Mouse (Mus musculus) embryonic facial prominence, embryonic 10.5 days (tissue): ENCODE measurements at regions not wholly inside any gene's neighbourhood (a gene's known extent, or its start where the extent isn't known, plus 50 kb on each side); places are given as distances from the start of the nearest gene placed in this dataset.
A peak's percentile ranks its signal among the peaks of the same experiment; 100 is the strongest.

Experiments
- DNase-seq: peaks from one replicate; pipeline ENCODE4 v3.0.0-alpha.2; 2017; ENCODE audit warnings: low spot score
- H3K27ac ChIP-seq: fragments of 300-500 bp; sonication (generic); replicated peaks from 2 replicates; pipeline ENCODE4 v1.5.1; 2016; ENCODE audit warnings: mild to moderate bottlenecking
- H3K27me3 ChIP-seq: fragments of 300-500 bp; sonication (generic); replicated peaks from 2 replicates; pipeline ENCODE4 v1.6.1; 2016; ENCODE audit warnings: low read depth, mild to moderate bottlenecking; ENCODE audit not compliant: poor library complexity, severe bottlenecking
- H3K36me3 ChIP-seq: fragments of 300-500 bp; sonication (generic); replicated peaks from 2 replicates; pipeline ENCODE4 v1.6.1; 2016; ENCODE audit warnings: mild to moderate bottlenecking, moderate library complexity
- H3K4me1 ChIP-seq: fragments of 300-500 bp; sonication (generic); 2 replicates; pipeline ENCODE4 v1.6.1; 2016
- H3K4me3 ChIP-seq: fragments of 300-500 bp; sonication (generic); 2 replicates; pipeline ENCODE4 v1.5.1; 2016; ENCODE audit warnings: mild to moderate bottlenecking, moderate library complexity
- H3K9me3 ChIP-seq: fragments of 300-500 bp; sonication (generic); 2 replicates; pipeline ENCODE4 v1.6.1; 2016; ENCODE audit warnings: mild to moderate bottlenecking
- WGBS: fragments of 180-500 bp; shearing (Covaris S2); methylation state at CpG from one replicate; pipeline ENCODE4 v1.1.7; 2016; 5-methylcytosine and 5-hydroxymethylcytosine counted together

DNA sequence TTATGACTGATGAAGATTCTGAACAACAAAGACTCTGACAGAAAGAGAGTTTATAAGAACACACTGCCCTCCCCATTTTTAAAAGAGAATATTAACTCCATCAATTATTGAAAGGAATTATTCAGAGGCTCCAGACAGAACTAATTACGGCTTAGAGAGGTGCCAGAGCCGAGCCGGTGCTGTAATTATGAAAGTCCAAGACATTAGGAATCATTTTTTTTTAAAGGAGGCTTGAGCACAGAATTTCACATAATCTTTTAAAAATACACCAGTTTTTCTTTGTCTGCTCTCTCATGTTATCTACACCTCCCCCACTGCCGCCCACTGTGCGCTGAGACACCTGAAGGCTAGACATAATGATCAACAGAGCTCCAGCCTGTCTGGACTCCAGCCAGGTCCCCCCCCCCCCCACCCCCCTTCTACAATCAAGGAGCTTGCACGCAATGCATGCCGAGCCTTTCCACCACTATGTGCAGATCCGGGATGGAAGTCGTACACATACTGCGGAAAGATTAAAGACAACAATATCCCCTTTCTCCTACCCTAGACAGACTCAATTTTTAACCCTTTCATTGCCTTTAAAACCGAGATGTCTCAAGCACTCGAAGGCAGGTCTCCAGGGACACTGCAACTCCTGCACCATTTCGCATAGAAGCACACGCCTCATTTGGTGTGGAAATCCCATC, 275.4 kb downstream of the Ptprc start:
- H3K36me3 ChIP-seq: peaks cover 5% of the 10 kb centered on the region; the same call in 1 of the 2 replicates
- H3K27ac ChIP-seq: peak overlapping the region; percentile 91
- DNase-seq: peak; percentile 92
- H3K27me3 ChIP-seq: no peaks in the 10 kb centered on the region
- 2% methylated on average over 14 of the region's 14 CpGs for WGBS
- H3K4me3 ChIP-seq: peak overlapping the region; percentile 79
- peaks cover 33% of the 10 kb centered on the region for H3K4me1 ChIP-seq
- no peaks in the 10 kb centered on the region for H3K9me3 ChIP-seq

DNA sequence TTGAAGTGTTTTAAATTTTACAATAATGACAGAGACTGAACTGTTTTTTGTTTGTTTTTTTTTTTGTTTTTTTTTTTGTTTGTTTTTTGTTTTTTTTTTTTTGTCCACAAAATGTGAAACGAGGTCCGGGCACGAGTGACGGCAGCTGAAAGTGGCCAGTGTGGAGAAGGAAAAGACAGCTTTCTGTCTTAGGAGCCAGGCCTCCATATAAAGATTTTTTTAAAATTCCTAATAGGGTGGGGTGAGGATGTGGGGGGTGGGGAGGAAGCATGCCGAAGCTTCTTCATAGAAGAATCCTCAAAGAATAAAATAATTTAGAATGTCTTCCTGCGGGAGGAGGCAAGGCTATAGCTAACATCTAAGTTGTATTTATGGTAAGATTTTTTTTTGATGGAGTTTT, 276.2 kb downstream of the Ptprc start:
- Histone ChIP-seq H3K27me3 (no peaks in the 10 kb centered on the region), H3K36me3 (peaks cover 5% of the 10 kb centered on the region; the same call in 1 of the 2 replicates), H3K4me3 (peak overlapping the region; percentile 79), H3K27ac (peak overlapping the region; percentile 91), H3K4me1 (peaks cover 32% of the 10 kb centered on the region), H3K9me3 (no peaks in the 10 kb centered on the region)
- peak; percentile 41 for DNase-seq
- WGBS: 6% methylated on average over 6 of the region's 6 CpGs

DNA sequence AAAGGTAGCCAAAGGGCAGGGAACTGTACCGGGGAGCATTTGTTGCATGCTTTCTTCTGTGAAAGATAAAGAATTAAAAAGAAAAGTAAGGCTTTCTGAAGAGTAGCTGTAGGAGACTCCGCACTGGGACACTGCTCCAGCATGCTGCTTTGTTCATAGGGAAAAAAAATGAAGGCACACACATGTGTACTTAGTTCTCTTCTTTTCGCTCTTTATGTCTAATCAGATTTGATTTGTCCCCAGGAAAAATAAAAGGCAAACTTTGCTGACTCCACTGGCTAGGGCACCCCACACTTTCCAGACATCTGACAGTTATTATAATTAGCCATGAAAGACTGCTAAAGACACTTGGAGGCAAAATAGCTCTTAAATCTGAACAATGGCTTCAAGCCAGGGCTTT, 276.6 kb downstream of the Ptprc start:
- Histone ChIP-seq H3K4me3 (peak overlapping the region; percentile 79), H3K27ac (peak overlapping the region; percentile 91), H3K27me3 (no peaks in the 10 kb centered on the region), H3K4me1 (peaks cover 35% of the 10 kb centered on the region), H3K9me3 (no peaks in the 10 kb centered on the region), H3K36me3 (peaks cover 5% of the 10 kb centered on the region; the same call in 1 of the 2 replicates)
- 5% methylated on average over 3 of the region's 3 CpGs for WGBS
- DNase-seq: no peak

DNA sequence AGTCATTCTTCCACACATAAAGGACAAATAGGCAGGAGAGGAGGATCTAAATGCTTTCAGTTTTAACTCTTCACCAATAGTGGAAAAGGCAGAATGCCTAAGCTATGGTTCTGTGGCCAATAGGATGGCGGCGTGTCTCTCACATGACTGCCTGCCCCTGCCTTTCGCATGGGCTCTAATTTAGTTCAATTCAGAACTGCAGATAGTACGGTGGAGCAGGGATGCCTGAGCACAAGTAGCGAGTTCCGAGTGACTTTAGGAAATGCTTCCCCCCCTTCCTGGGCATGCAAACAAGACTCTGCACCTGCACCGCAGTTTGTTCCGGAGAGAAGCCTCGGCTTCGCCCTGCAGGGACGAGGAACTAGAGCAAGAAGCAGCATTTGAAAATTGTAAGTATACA, 277.1 kb downstream of the Ptprc start:
- no peaks in the 10 kb centered on the region for H3K27me3 ChIP-seq
- peak overlapping the region; percentile 79 for H3K4me3 ChIP-seq
- H3K36me3 ChIP-seq: peaks cover 5% of the 10 kb centered on the region; the same call in 1 of the 2 replicates
- 1% methylated on average over 11 of the region's 11 CpGs for WGBS
- DNase-seq: peak; percentile 88
- peaks cover 35% of the 10 kb centered on the region for H3K4me1 ChIP-seq
- peak overlapping the region; percentile 91 for H3K27ac ChIP-seq
- no peaks in the 10 kb centered on the region for H3K9me3 ChIP-seq

DNA sequence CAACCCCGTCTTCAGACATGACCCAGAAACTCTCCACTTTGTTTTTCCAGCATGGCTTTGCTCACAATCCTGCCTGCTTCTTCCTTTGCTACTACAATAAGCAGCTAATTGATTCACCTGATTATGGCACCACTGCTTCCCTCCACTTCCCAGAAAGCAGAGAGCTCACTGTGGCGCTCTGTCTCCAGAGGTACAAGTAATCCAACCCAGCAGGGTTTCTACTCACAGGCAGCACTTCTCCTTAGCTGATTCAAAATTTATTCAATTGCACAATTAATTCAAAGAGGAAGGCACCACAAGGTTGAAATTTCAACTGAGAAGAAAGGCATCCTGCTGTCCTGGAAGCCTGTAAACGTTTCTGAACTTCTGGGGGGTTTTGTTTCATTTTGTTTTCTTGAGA, 293.9 kb downstream of the Ptprc start:
- Histone ChIP-seq H3K9me3 (no peaks in the 10 kb centered on the region), H3K4me3 (no peak overlapping the region), H3K27me3 (no peaks in the 10 kb centered on the region), H3K27ac (no peak overlapping the region), H3K36me3 (no peaks in the 10 kb centered on the region), H3K4me1 (peaks cover 8% of the 10 kb centered on the region)
- WGBS: 20% methylated on average over 3 of the region's 3 CpGs
- no peak for DNase-seq

DNA sequence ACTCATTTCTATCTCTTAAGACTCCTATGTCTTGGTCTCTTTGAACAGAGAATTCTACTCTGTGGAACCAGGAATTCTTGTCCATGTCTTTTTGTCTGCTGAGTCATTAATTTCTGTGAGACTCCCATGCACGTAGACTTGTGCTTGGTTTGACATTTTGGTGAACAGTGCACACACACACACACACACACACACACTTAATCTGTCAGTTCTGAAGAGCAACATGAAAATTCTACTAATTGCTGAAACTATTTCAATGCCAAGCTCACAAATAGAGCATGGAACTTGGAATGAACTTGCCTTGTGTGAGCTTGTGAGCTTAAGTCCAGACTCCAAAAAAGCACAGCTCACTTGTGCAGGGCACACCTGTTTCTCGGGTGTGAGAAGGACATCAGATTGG, 301.1 kb downstream of the Ptprc start:
- no peaks in the 10 kb centered on the region for H3K4me1 ChIP-seq
- H3K9me3 ChIP-seq: no peaks in the 10 kb centered on the region
- 82% methylated on average over 2 of the region's 2 CpGs for WGBS
- no peaks in the 10 kb centered on the region for H3K27me3 ChIP-seq
- H3K36me3 ChIP-seq: no peaks in the 10 kb centered on the region
- DNase-seq: no peak
- H3K4me3 ChIP-seq: no peak overlapping the region
- no peak overlapping the region for H3K27ac ChIP-seq

DNA sequence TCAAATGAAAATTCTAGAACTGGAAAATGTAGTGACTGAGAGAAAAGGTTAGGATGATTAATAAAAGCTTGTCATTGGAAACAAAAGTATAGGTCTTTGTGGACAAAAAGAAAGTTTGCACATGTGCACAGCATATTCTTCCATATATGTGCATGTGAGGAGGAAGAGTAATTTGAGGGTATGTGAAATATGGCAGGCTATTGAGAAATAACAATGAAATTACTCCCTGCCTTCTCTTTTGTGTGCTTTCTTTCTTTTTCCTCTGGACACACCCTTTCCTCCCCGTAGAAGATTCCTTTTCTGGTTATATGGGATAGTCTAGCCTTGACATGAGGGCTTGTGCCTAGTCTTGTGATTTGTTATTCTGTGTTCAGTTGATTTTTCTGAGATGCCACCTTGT, 301.9 kb downstream of the Ptprc start:
- Histone ChIP-seq H3K4me1 (no peaks in the 10 kb centered on the region), H3K4me3 (no peak overlapping the region), H3K27me3 (no peaks in the 10 kb centered on the region), H3K36me3 (no peaks in the 10 kb centered on the region), H3K27ac (no peak overlapping the region), H3K9me3 (no peaks in the 10 kb centered on the region)
- 70% methylated on average over 1 of the region's 1 CpGs for WGBS
- no peak for DNase-seq

DNA sequence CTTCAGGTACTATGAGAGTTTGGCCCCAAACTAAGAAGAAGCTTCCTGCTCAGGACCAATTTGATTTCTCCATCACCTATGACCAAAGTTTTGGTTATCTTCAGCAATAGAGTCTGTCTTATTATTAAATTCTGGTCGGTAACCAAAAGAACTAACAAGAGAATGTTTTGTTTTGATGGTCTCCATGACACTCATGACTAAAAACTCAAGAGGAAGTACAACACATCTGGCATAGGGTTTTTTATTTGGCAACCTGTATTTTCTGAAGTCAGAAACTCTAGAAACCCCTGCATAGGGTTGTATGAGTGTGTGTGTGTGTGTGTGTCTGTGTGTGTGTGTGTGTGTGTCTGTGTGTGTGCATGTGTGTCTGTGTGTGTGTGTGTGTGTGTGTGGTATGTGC, 310.5 kb downstream of the Ptprc start:
- Histone ChIP-seq H3K27ac (no peak overlapping the region), H3K27me3 (no peaks in the 10 kb centered on the region), H3K36me3 (no peaks in the 10 kb centered on the region), H3K4me1 (no peaks in the 10 kb centered on the region), H3K4me3 (no peak overlapping the region), H3K9me3 (no peaks in the 10 kb centered on the region)
- DNase-seq: no peak
- 75% methylated on average over 1 of the region's 1 CpGs for WGBS

DNA sequence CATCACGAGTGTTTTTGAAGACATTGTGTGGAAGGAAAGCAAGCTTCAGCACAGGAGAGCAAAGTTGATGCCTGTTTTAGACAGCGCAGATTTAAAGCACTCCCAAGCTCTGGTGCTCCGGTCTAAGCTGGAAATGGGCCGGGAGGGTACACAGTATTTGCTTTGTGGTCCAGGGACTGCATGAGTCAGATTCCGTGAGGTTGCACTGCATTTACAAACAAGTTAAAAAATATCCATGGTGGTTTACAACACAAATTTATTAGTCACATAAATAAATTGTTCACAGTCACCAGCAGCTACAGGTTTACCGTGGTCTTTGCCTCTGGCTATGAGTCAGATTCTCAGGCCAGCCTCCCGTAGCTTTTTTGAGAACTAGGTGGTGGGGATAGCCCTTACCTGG, 312.0 kb downstream of the Ptprc start:
- Histone ChIP-seq H3K27ac (no peak overlapping the region), H3K27me3 (no peaks in the 10 kb centered on the region), H3K4me1 (no peaks in the 10 kb centered on the region), H3K9me3 (no peaks in the 10 kb centered on the region), H3K36me3 (no peaks in the 10 kb centered on the region), H3K4me3 (no peak overlapping the region)
- 89% methylated on average over 7 of the region's 7 CpGs for WGBS
- no peak for DNase-seq

DNA sequence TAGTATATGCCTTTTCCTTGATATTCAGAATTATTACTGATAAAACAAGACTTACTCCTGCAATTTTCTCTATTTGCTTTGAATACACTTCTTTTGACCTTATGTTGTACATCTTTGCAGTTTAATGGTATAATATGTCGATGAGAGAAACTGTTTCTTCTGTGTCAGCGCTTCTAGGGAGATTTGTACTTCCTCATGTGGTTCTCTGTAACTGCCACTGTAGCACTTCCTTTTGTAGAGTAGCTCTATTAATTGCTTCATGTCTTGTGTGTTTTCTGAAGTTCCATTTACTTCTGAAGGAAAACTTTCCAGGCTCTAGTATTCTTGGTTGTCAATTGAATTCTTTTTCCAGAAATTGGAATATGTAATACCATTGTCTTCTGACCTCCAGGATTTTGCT, 323.2 kb downstream of the Ptprc start:
- Histone ChIP-seq H3K4me3 (no peak overlapping the region), H3K27ac (no peak overlapping the region), H3K9me3 (no peaks in the 10 kb centered on the region), H3K36me3 (no peaks in the 10 kb centered on the region), H3K27me3 (no peaks in the 10 kb centered on the region), H3K4me1 (no peaks in the 10 kb centered on the region)
- 88% methylated on average over 2 of the region's 2 CpGs for WGBS
- no peak for DNase-seq

DNA sequence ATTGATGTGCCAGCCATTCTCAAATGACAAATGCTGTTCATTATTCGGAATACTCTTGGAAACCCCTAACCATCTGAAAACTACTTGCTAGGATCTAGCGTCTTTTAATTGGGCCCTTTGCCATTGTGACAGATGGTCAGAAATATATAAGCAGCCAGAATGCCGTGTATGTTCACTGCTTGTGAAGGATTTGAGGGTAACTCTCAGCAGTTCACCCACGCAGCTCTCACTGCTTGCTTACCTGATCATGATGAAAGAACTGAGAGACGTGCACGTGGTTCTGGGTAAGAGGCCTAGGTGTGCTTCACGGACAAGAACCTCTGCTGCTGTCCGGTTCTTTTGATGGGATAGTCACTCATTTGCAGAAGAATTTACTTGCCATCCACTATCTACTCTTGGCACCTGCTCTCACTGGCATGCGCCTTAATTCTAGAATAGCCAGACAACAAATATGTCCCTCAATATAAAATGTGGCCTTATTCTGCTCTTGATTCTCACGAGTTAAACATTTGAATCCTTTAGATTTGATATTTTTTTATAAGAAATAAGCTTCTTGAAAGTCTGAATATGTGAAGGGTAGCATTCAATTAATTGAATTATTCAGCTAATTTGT, 328.1 kb downstream of the Ptprc start:
- H3K4me3 ChIP-seq: no peak overlapping the region
- no peak for DNase-seq
- H3K4me1 ChIP-seq: no peaks in the 10 kb centered on the region
- H3K36me3 ChIP-seq: no peaks in the 10 kb centered on the region
- no peaks in the 10 kb centered on the region for H3K27me3 ChIP-seq
- H3K27ac ChIP-seq: no peak overlapping the region
- H3K9me3 ChIP-seq: no peaks in the 10 kb centered on the region
- WGBS: 90% methylated on average over 10 of the region's 10 CpGs

DNA sequence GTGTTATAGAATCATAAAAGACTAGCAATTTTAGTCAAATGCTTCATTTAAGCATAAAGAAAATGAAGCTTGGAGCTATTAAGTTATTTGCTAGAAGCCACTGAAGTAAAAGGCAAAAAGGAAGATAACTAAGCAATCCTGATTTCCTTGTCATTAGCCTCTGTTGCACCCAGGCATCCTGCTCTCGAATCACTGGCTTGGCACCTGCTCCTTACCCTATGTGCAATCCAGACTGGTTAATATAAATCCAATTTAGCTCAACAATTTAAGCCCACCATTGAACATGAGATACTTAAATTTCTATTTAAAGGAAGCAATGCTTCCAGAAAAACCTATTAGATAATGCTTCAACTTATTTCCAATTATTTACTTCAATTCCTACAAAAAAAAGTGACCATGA, 328.7 kb downstream of the Ptprc start:
- no peak for DNase-seq
- no peaks in the 10 kb centered on the region for H3K27me3 ChIP-seq
- no peaks in the 10 kb centered on the region for H3K36me3 ChIP-seq
- no peak overlapping the region for H3K27ac ChIP-seq
- H3K9me3 ChIP-seq: no peaks in the 10 kb centered on the region
- H3K4me3 ChIP-seq: no peak overlapping the region
- H3K4me1 ChIP-seq: no peaks in the 10 kb centered on the region
- 87% methylated on average over 1 of the region's 1 CpGs for WGBS

DNA sequence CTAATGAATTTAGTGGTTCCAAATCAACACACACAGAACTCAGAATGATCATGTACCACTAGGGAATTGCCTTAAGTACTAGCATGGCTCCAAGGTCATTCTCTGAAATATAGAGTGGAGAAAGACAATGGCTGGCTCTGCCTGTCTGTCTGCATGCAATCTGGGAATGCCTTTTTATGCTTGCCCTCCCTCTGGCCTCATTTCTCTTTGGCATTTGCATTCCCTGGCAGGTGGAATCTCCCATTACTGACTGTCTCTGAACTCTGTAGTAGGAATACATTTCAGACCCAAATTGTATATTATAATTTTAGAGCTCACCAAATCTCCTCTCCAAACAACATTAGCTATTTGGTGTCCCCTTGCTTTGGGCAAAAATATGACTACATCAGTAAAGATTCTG, 335.0 kb downstream of the Ptprc start:
- Histone ChIP-seq H3K36me3 (no peaks in the 10 kb centered on the region), H3K27me3 (no peaks in the 10 kb centered on the region)

More for the DNA sequence above, 335.0 kb downstream of the Ptprc start:
- Histone ChIP-seq H3K9me3 (no peaks in the 10 kb centered on the region), H3K27ac (no peak overlapping the region), H3K4me1 (peaks cover 4% of the 10 kb centered on the region; the same call in 1 of the 2 replicates), H3K4me3 (no peak overlapping the region)
- no peak for DNase-seq
